Mouse (Mus musculus) liver, embryonic 14.5 days (tissue): ENCODE data around the gene Mical3.

Source experiments
- CTCF ChIP-seq: IDR thresholded peaks from 2 replicates; pipeline ENCODE4 v1.5.1; 2016; ENCODE audit warnings: antibody characterized with exemption, low read depth, control low read depth
- EP300 ChIP-seq: IDR thresholded peaks from 2 replicates; pipeline ENCODE4 v1.6.1; 2016; ENCODE audit warnings: antibody characterized with exemption, low read depth

GRCm38 (mm10) chr6:121145906-121146305, 15.1 kb upstream of the Mical3 start:
- TF ChIP-seq CTCF: no peak
- no peak for TF ChIP-seq EP300
